Mouse (Mus musculus): ENCODE data around the gene Ctsq.
"Not testable (repeated sequence)": the region's sequence is repeated elsewhere in the genome, so short reads cannot be mapped to it uniquely, and the experiment has no call there.

Gene Ctsq

DNA sequence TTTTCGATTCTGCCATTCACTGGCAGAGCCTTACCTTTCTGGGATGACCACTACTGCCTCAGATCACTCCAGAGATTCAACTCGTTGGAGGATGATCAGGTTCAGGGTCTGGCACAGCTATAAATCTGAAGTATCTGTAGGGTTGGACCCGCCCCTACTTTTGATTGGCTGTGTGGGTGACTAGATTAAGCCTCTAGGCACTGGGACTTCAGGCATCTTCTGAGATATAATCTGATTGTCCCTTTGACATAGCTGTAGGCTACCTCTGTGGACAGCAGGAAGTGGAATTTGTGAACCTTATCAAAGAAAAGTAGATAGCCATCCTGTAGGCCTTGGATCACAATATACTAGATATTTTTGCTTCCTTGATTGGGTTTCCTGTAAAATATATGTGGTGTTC lies at the start of gene Ctsq:
TSS of gene Ctsq (minus strand) at position 101 of the 400 bp plus-strand sequence.
- DNase-seq (ENCODE audit: low read depth, low spot score), result no peak

DNA sequence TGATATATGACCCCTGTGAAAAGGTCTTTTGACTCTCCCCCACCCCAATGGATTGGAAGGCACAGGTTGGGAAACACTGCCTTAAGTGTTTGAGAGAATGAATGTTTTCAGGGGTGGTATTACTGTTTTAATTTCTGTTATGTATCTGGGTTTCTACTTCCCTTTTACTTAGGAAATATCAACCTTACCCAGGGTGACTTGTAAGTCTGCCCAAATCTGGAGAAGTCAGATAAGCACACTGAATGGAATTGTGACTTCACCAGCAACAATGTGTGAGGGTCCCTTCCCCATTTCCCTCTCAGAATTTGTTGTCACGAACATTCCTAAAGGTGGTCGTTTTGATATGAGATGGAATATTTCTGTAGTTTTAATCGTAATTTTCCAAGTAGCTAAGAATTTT lies 17.6 kb downstream of the Ctsq start:
- no peak for DNase-seq (ENCODE audit: low read depth, low spot score)

GRCm38 (mm10) chr13:61021844-61022243 lies 18.6 kb downstream of the Ctsq start:
- DNase-seq (ENCODE audit: low read depth, low spot score), result no peak

DNA sequence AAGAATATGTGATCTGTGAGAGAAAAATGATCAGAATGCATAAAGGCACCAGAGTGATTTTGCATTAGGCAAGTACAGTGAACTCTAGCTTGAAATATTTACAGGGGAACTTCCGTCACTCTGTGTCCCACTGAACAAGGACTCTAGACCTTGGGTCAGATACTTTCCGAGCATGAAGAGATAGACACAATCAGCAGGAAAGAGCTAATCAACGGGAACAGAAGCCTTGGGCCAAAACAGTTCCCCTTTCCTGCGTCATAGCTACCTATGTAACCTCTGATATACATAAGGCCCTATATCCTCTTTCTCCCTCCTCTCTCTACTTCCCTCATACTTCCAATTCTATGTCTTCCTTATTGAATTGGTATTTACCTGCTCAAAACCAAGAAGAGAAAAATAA lies 30.3 kb downstream of the Ctsq start:
- no peak for DNase-seq (ENCODE audit: low read depth, low spot score)

GRCm38 (mm10) chr13:61005859-61006258 lies 34.6 kb downstream of the Ctsq start, which contains the start of gene Ctsj:
Gene Ctsj, minus strand, starts transcription at chr13:61005959.
- no peak for DNase-seq (ENCODE audit: low read depth, low spot score)

DNA sequence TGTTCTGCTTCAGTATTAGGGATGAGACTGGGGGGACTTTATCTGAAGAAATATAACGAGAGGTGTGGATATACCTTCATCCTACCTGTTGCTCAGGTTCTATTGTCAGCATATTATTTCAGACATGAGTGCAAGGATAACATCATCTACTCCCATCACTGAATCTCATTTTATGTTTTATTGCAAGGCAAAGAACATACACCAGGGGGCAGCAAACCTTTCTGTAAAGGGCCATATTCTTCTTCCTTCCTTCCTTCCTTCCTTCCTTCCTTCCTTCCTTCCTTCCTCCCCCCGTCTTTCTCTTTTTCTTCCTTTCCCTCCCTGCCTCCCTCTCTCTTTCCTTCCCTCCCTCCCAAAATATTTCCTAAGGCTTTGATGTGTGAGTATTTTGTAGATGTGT lies 42.8 kb downstream of the Ctsq start:
- no peak for DNase-seq (ENCODE audit: low read depth, low spot score)

DNA sequence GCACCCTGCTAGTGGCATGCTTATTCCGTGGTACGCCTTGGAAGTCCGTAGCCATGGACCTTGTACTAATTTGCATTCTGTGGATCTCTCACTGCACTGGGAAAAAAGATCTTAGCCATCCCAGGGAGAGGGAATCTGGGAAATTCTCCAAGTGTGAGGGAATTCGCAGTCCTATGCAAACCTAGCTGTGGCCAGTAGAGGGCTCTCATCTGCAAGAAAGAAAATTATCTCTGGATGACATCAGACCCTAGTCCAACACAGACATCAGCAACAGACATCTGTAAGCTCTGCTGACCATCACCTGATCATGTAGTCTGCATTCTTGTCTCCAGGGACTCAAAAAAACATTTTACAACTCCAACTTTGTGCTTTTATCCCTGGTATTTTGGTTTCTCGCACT lies 53.5 kb downstream of the Ctsq start:
- not testable (repeated sequence) for DNase-seq (ENCODE audit: low read depth, low spot score)
